Mouse (Mus musculus) cerebellum, postnatal 14 days (tissue): ENCODE measurements around the gene Rpl18.

ENCODE experiments used
- DNase-seq, 2 experiments: peaks; one replicate each; pipeline ENCODE4 v3.0.0; 2021; ENCODE audit warnings: mixed read lengths in 2 of 2

The Rpl18 gene

DNA sequence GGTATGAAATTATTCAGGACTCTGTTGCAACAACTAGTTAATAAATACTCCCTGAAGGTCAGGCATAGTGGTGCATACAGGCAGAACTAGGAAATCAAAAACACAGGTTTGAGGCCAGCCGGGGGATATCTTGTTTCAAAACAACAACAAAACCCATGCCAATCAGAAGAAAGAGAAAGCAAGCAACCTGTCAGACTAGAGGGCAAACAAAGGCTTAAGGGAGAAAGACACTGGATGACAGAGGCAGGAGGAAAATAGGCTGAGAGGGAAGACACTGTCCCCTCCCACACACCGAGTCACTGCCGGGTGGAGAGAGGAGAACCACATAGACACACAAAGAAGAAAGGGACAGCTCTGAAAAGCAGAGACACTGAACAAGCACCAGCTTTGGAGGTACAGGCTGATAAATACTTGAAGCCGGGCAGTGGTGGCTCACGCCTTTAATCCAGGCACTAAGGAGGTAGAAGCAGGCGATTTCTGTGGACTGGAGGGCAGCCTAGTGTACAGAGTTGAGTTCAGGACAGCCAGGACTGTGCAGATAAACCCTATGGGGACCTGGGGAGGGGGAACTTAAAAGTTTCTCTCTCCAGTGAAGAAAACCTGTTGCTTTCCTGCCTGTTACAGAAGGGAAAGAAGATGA is 1.3 kb upstream of the Rpl18 start:
- DNase-seq = no peak

DNA sequence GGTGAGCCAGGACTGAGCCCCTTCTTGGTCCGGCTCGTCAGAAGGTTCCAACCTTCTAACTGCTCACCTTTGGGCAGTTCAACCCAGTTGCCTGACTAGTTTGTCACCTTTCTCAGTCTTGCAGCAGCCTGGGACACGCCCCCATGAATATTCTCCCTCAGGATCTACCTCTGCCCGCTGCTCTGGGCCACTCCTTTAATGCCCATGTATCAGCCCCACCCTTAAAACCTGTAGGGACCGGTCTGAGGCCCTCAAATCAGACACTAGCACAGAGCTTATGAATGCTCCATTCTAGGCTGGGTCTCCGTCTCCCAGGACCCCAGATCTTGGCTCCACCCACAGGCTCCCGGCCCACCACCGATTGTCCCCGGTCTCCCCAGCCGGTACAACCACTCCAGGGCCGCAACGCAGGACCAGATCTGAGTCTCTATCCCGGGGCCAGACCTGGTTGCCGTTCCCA is 597 bp upstream of the Rpl18 start:
- peak in 1 of 2 experiments; percentile 29 for DNase-seq

DNA sequence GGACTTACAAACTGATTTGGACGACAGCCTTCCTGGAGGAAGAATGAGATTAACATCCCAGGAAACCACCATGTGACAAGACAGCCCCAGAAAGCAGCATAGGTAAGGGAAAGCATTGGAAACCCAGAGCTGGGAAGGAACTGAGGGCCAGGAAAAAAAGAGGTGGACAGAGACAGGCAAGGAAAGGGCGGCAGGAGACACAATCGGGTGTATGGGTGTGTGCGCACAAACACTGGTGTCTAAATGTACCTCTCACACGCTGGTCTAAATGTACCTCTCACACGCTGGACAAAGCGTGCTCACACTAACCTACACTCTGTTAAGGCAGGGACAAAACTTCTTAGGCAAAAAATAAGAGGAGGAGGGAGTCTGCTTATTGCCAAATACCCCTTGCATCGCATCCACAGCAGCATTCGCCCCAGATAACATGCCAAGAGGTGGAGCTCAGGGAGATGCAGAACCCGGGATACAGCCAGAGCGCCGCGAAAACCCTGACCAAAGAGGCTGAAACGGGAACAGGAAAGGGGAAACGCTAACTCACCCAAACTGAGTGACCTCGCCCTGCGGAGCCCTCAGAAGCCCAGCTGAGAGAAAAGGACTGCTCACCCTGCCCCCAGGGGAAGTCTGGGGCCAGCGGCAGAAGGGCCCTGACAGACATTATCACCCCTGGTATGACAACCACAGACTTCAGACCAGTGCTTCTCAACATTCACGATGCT is 643 bp downstream of the Rpl18 start:
- DNase-seq = no peak

DNA sequence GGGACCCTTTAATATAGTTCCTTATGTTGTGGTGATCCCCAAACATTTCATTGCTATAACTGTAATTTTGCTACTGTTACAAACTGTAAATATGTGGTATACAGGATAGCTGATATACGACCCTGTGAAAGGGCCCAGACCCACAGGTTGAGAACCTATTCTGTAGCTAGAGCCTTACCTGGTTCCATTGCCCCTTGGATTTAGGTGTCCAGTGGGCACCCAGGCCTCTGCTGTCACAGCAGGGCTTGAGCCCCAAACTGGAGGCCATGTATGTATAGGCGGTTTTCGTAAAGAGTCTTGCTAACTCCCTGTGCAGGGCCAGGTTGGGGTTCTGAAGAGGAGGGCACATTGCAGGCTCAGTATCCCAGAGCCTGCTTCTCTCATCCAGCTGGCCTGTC is 1.2 kb downstream of the Rpl18 start:
- no peak for DNase-seq

DNA sequence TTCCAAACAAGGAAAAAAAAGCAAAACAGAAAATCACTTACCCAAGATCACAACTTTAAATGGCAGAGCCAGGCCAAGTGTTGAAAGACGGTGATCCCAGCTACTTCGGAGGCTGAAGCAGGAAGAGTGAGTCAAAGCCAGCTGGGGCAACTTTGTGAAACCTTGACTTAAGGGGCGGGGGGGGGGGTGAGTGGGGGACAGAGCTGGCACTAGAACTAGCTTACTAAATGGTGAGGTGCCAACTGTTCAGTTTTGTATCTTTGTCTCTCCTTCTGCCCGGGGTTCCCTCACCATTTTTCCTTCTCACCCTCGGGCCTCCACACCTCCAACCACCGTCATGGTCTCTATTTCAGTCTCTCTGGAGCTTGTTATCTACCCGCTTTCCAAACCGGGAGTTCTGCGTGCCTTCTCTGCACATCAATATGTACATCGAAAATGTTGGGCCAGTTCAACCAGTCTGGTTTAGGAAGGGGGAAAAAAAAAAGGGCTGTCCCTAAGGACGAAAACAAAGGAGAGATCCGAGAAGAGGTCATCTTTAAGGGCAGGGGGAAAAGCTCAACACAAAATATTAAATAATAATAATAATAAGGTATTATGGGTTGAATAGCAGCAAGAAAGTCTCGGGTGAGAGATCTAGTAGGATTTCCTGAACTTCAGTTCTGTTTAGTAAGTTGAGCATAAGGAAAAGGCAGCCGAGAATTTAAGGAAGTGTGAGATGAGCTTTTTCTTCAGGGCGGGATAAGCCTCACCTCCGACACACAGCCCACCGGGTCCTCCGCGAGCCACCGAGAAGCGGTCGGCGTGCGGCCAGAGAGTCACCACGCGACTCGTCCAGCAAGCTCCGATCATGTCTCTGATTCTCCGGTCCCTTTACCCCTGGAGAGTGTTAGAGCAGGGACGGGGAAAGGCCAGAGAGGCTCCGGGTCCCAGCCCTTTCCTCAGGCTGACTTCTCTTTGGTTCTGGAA is 2.0 kb downstream of the Rpl18 start:
- peak in 1 of 2 experiments; percentile 15 for DNase-seq

DNA sequence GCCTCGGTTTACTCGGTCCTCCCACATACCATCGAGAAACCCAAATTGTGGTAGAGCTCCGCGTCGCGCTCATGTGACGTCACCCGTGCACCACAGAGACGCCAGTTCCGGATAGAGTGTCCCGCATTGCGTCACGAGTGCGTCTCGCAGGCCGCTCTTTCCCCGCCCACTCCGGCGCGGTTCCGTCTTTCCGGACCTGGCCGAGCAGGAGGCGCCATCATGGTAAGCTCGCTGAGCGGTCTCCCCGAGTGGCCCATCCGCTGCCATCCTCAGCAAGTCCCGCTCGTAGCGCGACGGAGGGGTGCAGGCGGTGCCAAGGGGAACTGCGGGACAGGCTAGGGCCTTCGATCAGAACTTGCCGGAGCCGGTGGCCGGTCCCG is 2.7 kb downstream of the Rpl18 start, which contains the start of gene Sphk2:
Sphk2 (minus strand) TSS at position 85 of the 380 bp plus-strand sequence.
- DNase-seq = peak; percentile 99

DNA sequence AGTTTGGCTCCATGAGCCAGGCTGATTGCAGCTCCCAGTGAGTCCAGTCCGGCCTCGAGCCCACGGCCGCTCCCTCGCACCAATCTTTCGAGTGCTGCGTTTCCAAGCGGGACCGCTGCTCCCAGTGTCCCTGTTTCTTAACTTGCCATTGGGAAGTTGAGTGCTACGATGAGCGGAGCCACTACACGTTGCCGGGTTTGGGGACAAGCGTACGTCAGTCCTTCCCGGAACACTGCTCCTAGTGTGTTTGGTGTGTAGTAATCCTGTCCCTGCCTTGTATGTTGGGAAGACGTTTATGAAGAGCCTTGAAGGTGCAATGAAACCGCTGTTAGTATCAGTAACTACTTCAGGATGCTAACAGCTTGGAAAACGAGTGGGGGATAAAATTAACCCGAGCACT is 3.1 kb downstream of the Rpl18 start:
- no peak for DNase-seq

DNA sequence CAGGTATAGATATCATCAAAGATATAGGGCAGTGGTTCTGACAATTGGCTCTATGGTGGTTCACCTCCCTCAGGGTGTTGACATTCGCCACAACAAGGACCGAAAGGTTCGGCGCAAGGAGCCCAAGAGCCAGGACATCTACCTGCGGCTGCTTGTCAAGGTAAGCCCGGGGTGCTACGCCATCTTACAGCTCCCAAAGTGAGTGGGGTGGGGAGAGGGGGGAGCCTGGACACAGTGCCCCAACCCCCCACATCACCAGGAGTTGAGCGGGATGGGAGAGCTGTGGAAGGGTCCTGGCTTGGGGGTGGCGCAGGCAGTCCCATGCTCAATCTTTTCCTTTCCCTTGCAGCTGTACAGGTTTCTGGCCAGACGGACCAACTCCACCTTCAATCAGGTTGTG is 3.9 kb downstream of the Rpl18 start:
- no peak for DNase-seq

DNA sequence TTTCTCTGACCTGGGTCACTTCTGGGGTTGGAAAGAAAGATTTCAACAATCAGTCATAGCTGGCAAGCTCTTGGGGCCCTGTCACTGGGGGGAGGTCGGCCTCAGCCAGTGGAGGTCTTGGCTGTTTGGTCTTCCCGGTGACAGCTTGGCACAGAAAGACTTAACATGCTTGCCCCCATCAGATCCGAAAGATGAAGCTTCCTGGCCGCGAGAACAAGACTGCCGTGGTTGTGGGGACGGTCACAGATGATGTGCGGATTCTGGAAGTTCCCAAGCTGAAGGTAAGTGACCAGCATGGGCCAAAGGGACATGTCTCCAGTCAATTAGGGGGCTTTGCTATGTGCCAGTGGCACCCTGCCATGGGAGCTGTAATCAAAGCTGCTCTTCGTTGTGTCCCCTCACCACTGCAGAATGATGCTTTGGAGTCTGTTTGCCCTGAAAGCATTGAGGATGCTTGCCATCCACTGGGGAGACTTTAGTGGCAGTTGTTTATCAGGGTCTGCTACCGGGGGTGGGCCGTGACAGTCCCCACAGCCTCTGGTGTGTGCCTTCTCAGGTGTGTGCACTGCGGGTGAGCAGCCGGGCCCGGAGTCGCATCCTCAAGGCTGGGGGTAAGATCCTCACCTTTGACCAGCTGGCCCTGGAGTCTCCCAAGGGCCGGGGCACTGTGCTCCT is 4.6 kb downstream of the Rpl18 start:
- peak in 1 of 2 experiments; percentile 25 for DNase-seq

DNA sequence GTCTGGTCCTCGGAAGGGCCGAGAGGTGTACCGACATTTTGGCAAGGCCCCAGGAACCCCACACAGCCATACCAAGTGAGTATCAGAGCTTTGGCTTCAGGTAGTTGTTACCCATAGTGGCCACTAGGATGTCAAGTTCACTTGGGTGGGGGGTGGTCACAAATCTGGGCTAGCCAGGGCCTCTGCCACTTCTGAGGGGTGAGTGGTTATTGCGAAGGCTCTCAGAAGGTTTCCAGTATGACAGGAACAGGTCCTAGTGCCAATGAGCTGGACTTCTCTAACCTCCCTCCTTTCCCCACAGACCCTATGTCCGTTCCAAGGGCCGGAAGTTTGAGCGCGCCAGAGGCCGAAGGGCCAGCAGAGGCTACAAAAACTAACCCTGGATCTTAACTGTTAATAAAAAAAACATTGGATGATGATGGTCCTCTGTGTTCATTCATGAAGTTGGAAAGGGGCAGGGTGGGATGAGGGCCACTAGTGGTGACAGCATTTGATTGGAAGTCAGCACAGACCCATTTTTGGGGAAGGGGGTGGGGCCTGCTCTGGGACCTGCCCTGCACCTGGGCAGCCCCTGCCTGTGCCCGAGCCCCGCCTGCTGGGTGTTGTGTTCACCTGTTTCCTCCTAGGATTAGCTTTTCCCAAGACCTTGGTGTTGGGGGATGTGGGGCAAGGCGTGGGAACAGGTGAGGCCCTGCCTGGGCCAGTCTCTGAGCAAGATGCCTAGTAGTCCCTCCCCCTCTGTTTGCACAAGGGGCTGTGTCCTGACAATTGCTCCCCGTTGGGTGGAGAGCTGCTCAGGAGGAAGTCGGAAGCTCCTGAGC is 5.4 kb downstream of the Rpl18 start, which contains the start of gene Fam83e:
Fam83e (plus strand) TSS at position 800 of the 821 bp plus-strand sequence.
- peak; percentile 20 to 52 for DNase-seq

DNA sequence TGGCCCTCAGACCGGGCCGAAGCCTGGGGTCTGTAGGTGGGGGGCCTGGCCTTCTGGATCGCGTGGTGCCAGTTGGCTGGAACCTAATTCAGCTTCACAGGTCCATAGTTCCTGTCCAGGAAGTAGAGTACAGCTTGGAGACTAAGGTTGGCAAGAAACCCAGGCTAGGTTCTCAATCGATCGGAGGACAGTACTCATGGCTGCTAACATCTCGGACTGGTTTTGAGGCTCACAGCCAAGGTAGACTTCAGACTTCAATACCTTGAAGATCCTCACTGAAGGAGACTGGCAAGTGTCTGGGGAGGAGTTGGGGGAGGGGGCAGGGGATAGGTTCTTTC is 5.9 kb downstream of the Rpl18 start:
- DNase-seq = no peak

DNA sequence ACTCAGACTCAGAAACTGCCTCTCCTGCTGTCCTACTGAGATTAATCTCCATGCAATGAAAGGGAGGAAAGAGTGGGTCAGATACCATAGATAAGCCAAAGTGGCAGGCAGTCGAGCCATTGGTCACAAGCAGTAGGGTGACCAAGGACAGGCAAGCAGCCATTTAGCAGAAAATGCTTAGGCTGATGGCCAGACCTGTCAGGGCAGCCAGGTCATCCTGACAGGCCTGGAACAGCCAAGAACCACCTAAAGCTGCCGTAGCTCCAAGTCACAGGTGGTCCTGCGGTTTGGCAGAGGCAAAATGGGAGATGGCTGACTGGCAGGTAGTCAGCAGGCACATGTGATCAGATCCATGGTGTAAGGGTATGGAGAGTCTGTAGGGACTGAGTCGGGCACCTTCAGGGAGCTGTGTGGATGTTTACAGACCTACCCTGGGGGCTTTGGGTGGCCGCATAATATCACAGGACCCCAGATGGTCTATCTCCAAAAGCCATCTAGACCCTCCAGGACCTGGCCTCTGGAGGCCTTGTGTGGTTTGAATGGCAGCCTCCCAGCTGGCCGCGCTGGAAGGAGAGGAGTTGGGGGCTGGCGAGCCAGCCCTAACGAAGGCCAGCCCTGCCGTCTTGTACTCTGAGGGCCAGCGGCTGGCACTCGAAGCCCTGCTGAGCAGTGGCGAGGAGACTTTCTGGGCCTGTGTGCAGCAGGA is 6.5 kb downstream of the Rpl18 start:
- peak; percentile 68 to 72 for DNase-seq

DNA sequence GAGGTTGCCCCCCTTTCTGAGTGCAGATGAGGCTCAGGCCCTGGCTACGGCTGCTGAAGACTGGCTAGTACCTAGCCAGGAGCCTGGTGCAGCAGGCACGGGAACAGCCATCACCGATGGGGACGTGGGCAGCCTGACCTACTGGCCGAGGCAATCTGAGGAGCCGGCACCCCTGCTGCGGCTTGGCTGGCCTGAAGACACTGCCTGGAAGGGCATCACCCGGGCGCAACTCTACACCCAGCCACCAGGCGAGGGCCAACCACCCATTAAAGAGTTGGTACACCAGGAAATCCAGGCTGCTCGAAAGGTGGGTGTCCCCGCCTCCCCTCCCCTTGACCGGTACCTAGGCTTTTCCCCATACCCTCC is 7.1 kb downstream of the Rpl18 start:
- DNase-seq = peak; percentile 60 to 66

DNA sequence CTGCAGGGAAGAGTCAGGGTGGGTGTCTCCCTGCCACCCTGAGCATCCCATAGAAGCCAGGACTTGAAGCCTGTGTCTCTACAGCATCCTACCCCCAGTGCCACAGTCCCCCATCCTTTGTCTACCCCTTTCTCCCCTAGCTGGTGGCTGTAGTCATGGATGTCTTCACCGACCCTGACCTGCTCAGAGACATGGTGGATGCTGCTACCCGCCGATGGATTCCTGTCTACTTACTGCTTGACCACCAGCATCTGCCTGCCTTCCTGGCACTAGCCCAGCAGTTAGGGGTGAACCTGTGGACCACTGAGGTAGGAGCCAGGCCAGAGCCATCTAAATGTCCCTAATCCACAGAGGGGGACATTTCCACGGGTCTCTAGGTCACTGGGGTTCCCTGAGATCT is 8.0 kb downstream of the Rpl18 start:
- no peak for DNase-seq

DNA sequence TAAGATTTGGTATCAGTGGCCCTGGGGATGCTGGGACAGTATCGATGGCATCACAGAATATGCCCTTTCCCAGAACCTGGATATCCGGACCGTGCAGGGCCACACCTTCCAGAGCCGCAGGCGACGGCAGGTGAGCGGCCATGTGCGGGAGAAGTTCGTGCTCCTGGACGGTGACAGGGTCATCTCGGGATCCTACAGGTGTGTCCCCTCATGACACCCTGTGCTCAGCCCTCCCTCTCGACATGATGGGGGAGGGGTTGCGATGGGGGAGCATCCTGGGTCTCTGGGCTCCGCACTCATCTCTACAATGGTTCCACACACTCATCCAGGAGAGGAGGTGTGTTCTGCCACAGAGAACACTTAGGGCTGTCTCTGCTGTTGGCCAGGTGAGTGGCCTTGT is 8.5 kb downstream of the Rpl18 start:
- no peak for DNase-seq

DNA sequence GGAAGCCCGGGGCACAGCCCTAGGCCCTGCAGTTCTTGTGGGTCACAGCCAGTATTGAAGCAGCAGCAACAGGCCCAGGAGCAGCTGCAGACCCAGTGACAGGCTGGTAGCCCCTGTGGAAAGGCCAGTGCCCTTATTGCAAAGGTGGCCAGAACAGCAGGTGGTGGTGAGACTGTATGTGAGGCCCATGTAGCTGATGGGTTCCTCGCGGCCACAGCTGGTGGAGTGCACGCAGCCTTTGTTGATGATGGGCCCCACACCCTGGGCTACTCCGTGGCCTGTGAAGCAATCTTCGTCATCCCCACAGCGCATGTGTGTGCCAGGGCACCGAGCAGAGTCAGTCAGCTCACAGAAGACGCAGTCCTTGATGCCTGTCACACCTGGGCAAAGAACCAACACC is 9.9 kb downstream of the Rpl18 start:
- DNase-seq = no peak

DNA sequence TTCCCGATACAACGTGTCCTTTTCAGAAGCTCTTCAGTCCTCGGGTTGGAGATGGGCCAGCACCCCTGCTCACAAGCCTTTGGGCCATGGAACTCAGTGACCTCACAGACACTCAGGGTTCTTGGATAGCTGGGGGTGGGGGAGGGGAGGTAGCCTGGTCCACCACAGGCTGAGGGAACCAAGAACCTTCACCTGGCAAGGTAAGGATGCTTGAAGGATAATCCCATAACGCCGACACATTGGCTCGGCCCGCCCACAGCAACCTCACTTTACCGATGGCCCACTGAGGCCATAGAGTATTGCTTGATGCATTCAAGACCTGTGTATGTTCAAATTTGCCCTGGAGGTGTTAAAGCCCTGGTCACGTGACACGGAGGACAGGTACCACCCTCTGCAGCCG is 10.5 kb downstream of the Rpl18 start, which contains the start of gene Spaca4:
Spaca4 (minus strand) TSS at position 101 of the 400 bp plus-strand sequence.
- peak in 1 of 2 experiments; percentile 29 for DNase-seq

DNA sequence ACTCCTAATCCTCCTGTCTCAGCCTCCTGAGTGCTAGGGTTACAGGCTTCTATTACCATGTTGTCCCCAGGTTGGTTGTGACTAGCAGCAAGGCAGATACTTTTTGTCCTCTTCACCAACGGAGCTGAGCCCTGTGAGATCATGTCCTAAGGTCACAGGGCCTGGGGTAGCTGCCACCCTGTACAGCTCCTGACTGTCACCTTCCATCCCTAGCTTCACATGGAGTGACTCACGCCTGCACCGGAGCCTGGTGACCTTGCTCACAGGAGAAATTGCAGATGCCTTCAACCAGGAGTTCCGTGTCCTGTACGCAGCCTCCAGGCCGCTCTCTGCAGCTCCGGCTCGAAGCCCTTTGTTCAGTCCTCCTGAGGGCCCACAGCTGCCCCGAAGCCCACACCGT is 11.2 kb downstream of the Rpl18 start:
- DNase-seq = no peak

DNA sequence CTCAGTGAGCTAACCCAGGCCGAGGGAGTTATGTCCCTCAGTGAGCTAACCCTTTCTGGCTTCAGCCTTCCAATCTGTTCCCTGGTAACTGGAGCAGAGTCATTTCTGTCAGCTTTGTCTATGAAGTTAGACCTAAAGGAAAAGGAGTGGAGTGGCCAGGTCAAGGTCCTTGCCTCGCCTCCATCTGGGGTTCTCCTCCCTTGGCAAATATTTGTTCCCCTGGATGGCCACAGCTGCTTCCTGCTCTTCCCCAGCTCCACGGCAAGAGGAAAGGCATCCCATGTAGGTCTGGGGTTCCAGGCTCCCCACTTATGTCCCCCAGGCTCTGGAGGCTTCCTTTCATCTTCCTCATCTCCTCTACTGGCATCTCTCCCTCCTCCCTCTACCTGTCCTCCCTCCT is 12.4 kb downstream of the Rpl18 start:
- no peak for DNase-seq

DNA sequence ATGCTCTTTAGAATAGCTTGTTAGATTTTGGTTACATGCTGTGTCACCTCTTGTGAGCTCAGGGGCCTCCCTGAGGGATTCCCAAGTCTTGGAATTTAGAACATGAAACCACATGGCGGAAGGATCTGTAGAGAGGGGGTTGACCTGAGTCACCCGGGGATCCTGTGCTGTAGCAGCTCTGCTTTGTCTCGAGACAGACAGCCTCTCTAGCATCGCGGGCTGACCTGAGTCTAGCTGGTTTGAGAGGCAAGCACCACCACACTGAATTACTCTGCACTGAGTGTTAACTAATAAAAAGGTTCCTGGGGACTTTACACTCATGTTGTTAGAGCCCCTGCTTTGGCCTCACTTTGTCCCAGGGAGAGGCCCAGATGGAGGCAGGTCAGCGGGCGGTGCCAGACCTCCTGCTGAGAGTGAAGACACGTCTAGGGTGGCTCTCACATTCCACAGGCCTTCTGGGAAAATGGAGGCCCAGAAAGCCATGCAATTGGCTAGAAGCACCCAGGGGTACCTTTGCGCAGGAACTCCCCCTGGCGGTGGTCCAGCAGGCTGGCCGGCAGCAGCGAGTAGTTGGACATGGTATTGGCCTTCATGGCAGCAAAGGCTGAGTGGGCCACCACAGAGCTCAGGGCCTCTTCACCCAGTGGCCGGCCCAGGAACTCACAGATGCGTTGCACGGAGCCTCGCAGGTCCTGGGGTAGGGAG is 15.6 kb downstream of the Rpl18 start:
- DNase-seq = peak; percentile 47 to 69
